Mouse (Mus musculus): ENCODE measurements around the gene Tmem151a.

The Tmem151a gene

GRCm38 (mm10) chr19:5048138-5049056 is 36.9 kb downstream of the Tmem151a start:
- CTCF ChIA-PET: no interaction called here

GRCm38 (mm10) chr19:5045531-5045930 is 39.8 kb downstream of the Tmem151a start:
- CTCF ChIA-PET: no interaction called here

- CTCF ChIA-PET: interaction anchor here (1.1 kb wide), 1 partner anchor 12 kb away, joined by 4 read pairs; no protein-coding TSS in a partner anchor
These were observed 43.7 kb downstream of the Tmem151a start for GRCm38 (mm10) chr19:5041588-5041987.

GRCm38 (mm10) chr19:5040862-5041523 is 44.3 kb downstream of the Tmem151a start, which contains the start of gene Brms1:
Gene Brms1 (plus strand): TSS chr19:5041354.
- CTCF ChIA-PET: interaction anchor here (1.1 kb wide), 1 partner anchor 13 kb away, joined by 4 read pairs; no protein-coding TSS in a partner anchor

GRCm38 (mm10) chr19:5039301-5040114 is 45.8 kb downstream of the Tmem151a start:
- CTCF ChIA-PET: no interaction called here

- CTCF ChIA-PET: interaction anchor here (0.7 kb wide), 1 partner anchor 17 kb away, joined by 5 read pairs; no protein-coding TSS in a partner anchor
These were observed 46.6 kb downstream of the Tmem151a start, which contains the start of the genes B4gat1 and AC124502.3 for GRCm38 (mm10) chr19:5038709-5039156. Gene B4gat1 (plus strand): TSS chr19:5038826. Gene AC124502.3 (plus strand): TSS chr19:5038891.

- CTCF ChIA-PET: no interaction called here
These were observed 47.4 kb downstream of the Tmem151a start for GRCm38 (mm10) chr19:5037678-5038571.

GRCm38 (mm10) chr19:5036577-5036976 is 48.8 kb downstream of the Tmem151a start:
- CTCF ChIA-PET: no interaction called here

- CTCF ChIA-PET: interaction anchor here (1.0 kb wide), 1 partner anchor 10 kb away, joined by 4 read pairs; no protein-coding TSS in a partner anchor
These were observed 52.6 kb downstream of the Tmem151a start for GRCm38 (mm10) chr19:5032686-5033085.

- CTCF ChIA-PET: no interaction called here
These were observed 59.2 kb downstream of the Tmem151a start for GRCm38 (mm10) chr19:5026111-5026510.

GRCm38 (mm10) chr19:5023621-5024479 is 61.5 kb downstream of the Tmem151a start, which contains the start of gene Slc29a2:
Gene Slc29a2 (plus strand): TSS chr19:5023860.
- CTCF ChIA-PET: no interaction called here

GRCm38 (mm10) chr19:5021416-5021815 is 63.9 kb downstream of the Tmem151a start:
- CTCF ChIA-PET: interaction anchor here (0.5 to 0.6 kb wide), 2 partner anchors 17 to 345 kb away, joined by 3 to 5 read pairs; partner anchors contain the start of genes AC124502.3 and B4gat1
